Mouse (Mus musculus): ENCODE measurements around the gene Lmntd1.

The Lmntd1 gene

GRCm38 (mm10) chr6:145557059-145557992 is 56.8 kb downstream of the Lmntd1 start:
- DNase-seq (ENCODE audit: low spot score): no peak

GRCm38 (mm10) chr6:145553226-145553625 is 60.9 kb downstream of the Lmntd1 start:
- DNase-seq (ENCODE audit: low spot score): no peak

GRCm38 (mm10) chr6:145552817-145553216 is 61.3 kb downstream of the Lmntd1 start:
- no peak for DNase-seq (ENCODE audit: low spot score)

GRCm38 (mm10) chr6:145550993-145551392 is 63.1 kb downstream of the Lmntd1 start:
- DNase-seq (ENCODE audit: low spot score): no peak

- DNase-seq (ENCODE audit: low spot score): peak; percentile 61
Measured at GRCm38 (mm10) chr6:145545927-145546641, 68.0 kb downstream of the Lmntd1 start.

- DNase-seq (ENCODE audit: low spot score): no peak
Measured at GRCm38 (mm10) chr6:145544838-145545237, 69.3 kb downstream of the Lmntd1 start.

GRCm38 (mm10) chr6:145544304-145544703 is 69.8 kb downstream of the Lmntd1 start:
- DNase-seq (ENCODE audit: low spot score): no peak

GRCm38 (mm10) chr6:145539568-145539859 is 74.6 kb downstream of the Lmntd1 start:
- DNase-seq (ENCODE audit: low spot score): no peak

- DNase-seq (ENCODE audit: low spot score): no peak
Measured at GRCm38 (mm10) chr6:145538787-145539567, 75.1 kb downstream of the Lmntd1 start.

GRCm38 (mm10) chr6:145530464-145530863 is 83.7 kb downstream of the Lmntd1 start:
- DNase-seq (ENCODE audit: low spot score): no peak

- no peak for DNase-seq (ENCODE audit: low spot score)
Measured at GRCm38 (mm10) chr6:145523337-145523736, 90.8 kb downstream of the Lmntd1 start.

- DNase-seq (ENCODE audit: low spot score): no peak
Measured at GRCm38 (mm10) chr6:145522617-145523016, 91.5 kb downstream of the Lmntd1 start.

GRCm38 (mm10) chr6:145517002-145517401 is 97.1 kb downstream of the Lmntd1 start:
- no peak for DNase-seq (ENCODE audit: low spot score)

GRCm38 (mm10) chr6:145515859-145516581 is 98.1 kb downstream of the Lmntd1 start:
- DNase-seq (ENCODE audit: low spot score): no peak

- DNase-seq (ENCODE audit: low spot score): no peak
Measured at GRCm38 (mm10) chr6:145511265-145511664, 102.9 kb downstream of the Lmntd1 start.

- no peak for DNase-seq (ENCODE audit: low spot score)
Measured at GRCm38 (mm10) chr6:145508828-145509227, 105.3 kb downstream of the Lmntd1 start.

- no peak for DNase-seq (ENCODE audit: low spot score)
Measured at GRCm38 (mm10) chr6:145501751-145502150, 112.4 kb downstream of the Lmntd1 start.

GRCm38 (mm10) chr6:145499574-145500546 is 114.3 kb downstream of the Lmntd1 start:
- DNase-seq (ENCODE audit: low spot score): no peak

- no peak for DNase-seq (ENCODE audit: low spot score)
Measured at GRCm38 (mm10) chr6:145495731-145496130, 118.4 kb downstream of the Lmntd1 start.

GRCm38 (mm10) chr6:145488251-145488650 is 125.9 kb downstream of the Lmntd1 start:
- DNase-seq (ENCODE audit: low spot score): no peak

All from testis, postnatal 10 days (tissue).